Mouse (Mus musculus) midbrain, embryonic 13.5 days (tissue): ENCODE measurements around the gene Mybph. TPM values are rescaled to one million over a fixed set of nuclear protein-coding genes. Genes with fewer than 3 reads are reported as not detected.

Source experiments
- ATAC-seq: fragments of 200-750 bp; cut with Nextera tagmentation; 2 replicates; pipeline ENCODE4 v1.8.0; 2017; ENCODE audit warnings: mild to moderate bottlenecking, moderate TSS enrichment, moderate library complexity
- H3K27ac ChIP-seq: fragments of 300-500 bp; sonication (generic); 2 replicates; pipeline ENCODE4 v1.5.1; 2015; ENCODE audit warnings: inconsistent platforms, mild to moderate bottlenecking, moderate library complexity
- H3K27me3 ChIP-seq: fragments of 300-500 bp; sonication (generic); 2 replicates; pipeline ENCODE4 v1.6.1; 2015; ENCODE audit warnings: mild to moderate bottlenecking, inconsistent platforms
- H3K36me3 ChIP-seq: fragments of 300-500 bp; sonication (generic); 2 replicates; pipeline ENCODE4 v1.6.1; 2015; ENCODE audit warnings: mild to moderate bottlenecking, inconsistent platforms
- H3K4me1 ChIP-seq: fragments of 300-500 bp; sonication (generic); replicated peaks from 2 replicates; pipeline ENCODE4 v1.6.1; 2015; ENCODE audit warnings: inconsistent platforms
- H3K4me2 ChIP-seq: fragments of 300-500 bp; sonication (generic); replicated peaks from 2 replicates; pipeline ENCODE4 v1.6.1; 2015; ENCODE audit warnings: moderate library complexity, mild to moderate bottlenecking, inconsistent platforms
- H3K4me3 ChIP-seq: fragments of 300-500 bp; sonication (generic); replicated peaks from 2 replicates; pipeline ENCODE4 v1.5.1; 2015; ENCODE audit warnings: mild to moderate bottlenecking, inconsistent platforms
- H3K9ac ChIP-seq: fragments of 300-500 bp; sonication (generic); replicated peaks from 2 replicates; pipeline ENCODE4 v1.6.1; 2015; ENCODE audit warnings: mild to moderate bottlenecking, inconsistent platforms
- H3K9me3 ChIP-seq: fragments of 300-500 bp; sonication (generic); 2 replicates; pipeline ENCODE4 v1.6.1; 2016; ENCODE audit warnings: mild to moderate bottlenecking, inconsistent platforms
- WGBS: fragments of 180-500 bp; shearing (Covaris S2); methylation state at CpG from one replicate; pipeline ENCODE4 v1.1.7; 2015; 5-methylcytosine and 5-hydroxymethylcytosine counted together
- polyA plus RNA-seq: library from polyadenylated mRNA; unstranded; fragments of >200 nt; fragmentation: Nextera tagmentation; extraction: Ambion mirVana; gene quantifications from 2 replicates; pipeline ENCODE4 v1.2.1, GENCODE M21; 2015

The Mybph gene
- polyA plus RNA-seq, 1 experiment from 2014 or later, result 0.09 TPM

- WGBS, result 65% methylated on average over 5 of the region's 5 CpGs
- no peak for ATAC-seq
- H3K4me1 ChIP-seq, result peaks cover 28% of the 10 kb centered on the region
- H3K9me3 ChIP-seq, result no peaks in the 10 kb centered on the region
- peaks cover 24% of the 10 kb centered on the region for H3K27me3 ChIP-seq
- H3K9ac ChIP-seq, result no peak overlapping the region
- no peak overlapping the region for H3K27ac ChIP-seq
- H3K36me3 ChIP-seq, result no peaks in the 10 kb centered on the region
- no peak overlapping the region for H3K4me2 ChIP-seq
- no peak overlapping the region for H3K4me3 ChIP-seq
Observed at GRCm38 (mm10) chr1:134229806-134230575, 36.7 kb downstream of the Mybph start.

- Histone ChIP-seq H3K4me3 (no peak overlapping the region), H3K27me3 (peaks cover 31% of the 10 kb centered on the region), H3K9ac (no peak overlapping the region), H3K4me1 (peaks cover 35% of the 10 kb centered on the region), H3K36me3 (no peaks in the 10 kb centered on the region), H3K4me2 (no peak overlapping the region), H3K27ac (no peak overlapping the region), H3K9me3 (no peaks in the 10 kb centered on the region)
- WGBS, result 90% methylated on average over 10 of the region's 10 CpGs
- ATAC-seq, result no peak
Observed at GRCm38 (mm10) chr1:134230638-134231228, 37.5 kb downstream of the Mybph start.

GRCm38 (mm10) chr1:134231270-134231669 lies 38.0 kb downstream of the Mybph start:
- Histone ChIP-seq H3K27me3 (peaks cover 37% of the 10 kb centered on the region), H3K27ac (no peak overlapping the region), H3K9me3 (no peaks in the 10 kb centered on the region), H3K36me3 (no peaks in the 10 kb centered on the region), H3K4me2 (no peak overlapping the region), H3K4me3 (no peak overlapping the region), H3K9ac (no peak overlapping the region), H3K4me1 (peaks cover 40% of the 10 kb centered on the region)
- 83% methylated on average over 3 of the region's 3 CpGs for WGBS
- no peak for ATAC-seq

GRCm38 (mm10) chr1:134231681-134232080 lies 38.4 kb downstream of the Mybph start:
- no peak for ATAC-seq
- Histone ChIP-seq H3K9ac (no peak overlapping the region), H3K27me3 (peaks cover 41% of the 10 kb centered on the region), H3K36me3 (no peaks in the 10 kb centered on the region), H3K27ac (no peak overlapping the region), H3K9me3 (no peaks in the 10 kb centered on the region), H3K4me2 (no peak overlapping the region), H3K4me3 (no peak overlapping the region), H3K4me1 (peaks cover 40% of the 10 kb centered on the region)
- WGBS, result 80% methylated on average over 3 of the region's 3 CpGs

- Histone ChIP-seq H3K4me3 (no peak overlapping the region), H3K27ac (no peak overlapping the region), H3K4me1 (peaks cover 40% of the 10 kb centered on the region), H3K36me3 (no peaks in the 10 kb centered on the region), H3K9me3 (no peaks in the 10 kb centered on the region), H3K9ac (no peak overlapping the region), H3K4me2 (no peak overlapping the region), H3K27me3 (peaks cover 47% of the 10 kb centered on the region)
- ATAC-seq, result no peak
- WGBS, result 76% methylated on average over 8 of the region's 8 CpGs
Observed at GRCm38 (mm10) chr1:134232326-134232725, 39.1 kb downstream of the Mybph start.

GRCm38 (mm10) chr1:134232778-134233531 lies 39.7 kb downstream of the Mybph start:
- peak; percentile 19; the same call in 1 of the 2 replicates for ATAC-seq
- Histone ChIP-seq H3K36me3 (no peaks in the 10 kb centered on the region), H3K27ac (no peak overlapping the region), H3K4me1 (peaks cover 40% of the 10 kb centered on the region), H3K4me2 (peak overlapping the region; percentile 77), H3K9ac (0 out of 2 replicates have a peak overlapping the region, but pooled peaks have one; percentile 32), H3K9me3 (no peaks in the 10 kb centered on the region), H3K27me3 (peaks cover 52% of the 10 kb centered on the region), H3K4me3 (no peak overlapping the region)
- 56% methylated on average over 12 of the region's 12 CpGs for WGBS

GRCm38 (mm10) chr1:134233681-134234454 lies 40.6 kb downstream of the Mybph start:
- ATAC-seq, result no peak

GRCm38 (mm10) chr1:134234455-134235390 lies 41.5 kb downstream of the Mybph start:
- Histone ChIP-seq H3K4me3 (peak overlapping the region; percentile 48), H3K9ac (peak overlapping the region; percentile 64), H3K4me1 (peaks cover 40% of the 10 kb centered on the region), H3K27ac (no peak overlapping the region), H3K4me2 (peak overlapping the region; percentile 77), H3K27me3 (peaks cover 56% of the 10 kb centered on the region), H3K36me3 (no peaks in the 10 kb centered on the region), H3K9me3 (no peaks in the 10 kb centered on the region)
- peak; percentile 68 for ATAC-seq
- WGBS, result 2% methylated on average over 31 of the region's 41 CpGs

More at GRCm38 (mm10) chr1:134233681-134234454, 40.6 kb downstream of the Mybph start:
- WGBS, result 50% methylated on average over 19 of the region's 19 CpGs
- no peak overlapping the region for H3K27ac ChIP-seq
- peaks cover 40% of the 10 kb centered on the region for H3K4me1 ChIP-seq
- H3K27me3 ChIP-seq, result peaks cover 54% of the 10 kb centered on the region
- peak overlapping the region; percentile 64; the same call in 1 of the 2 replicates for H3K9ac ChIP-seq
- peak overlapping the region; percentile 77 for H3K4me2 ChIP-seq
- H3K4me3 ChIP-seq, result peak overlapping the region; percentile 48
- no peaks in the 10 kb centered on the region for H3K9me3 ChIP-seq
- H3K36me3 ChIP-seq, result no peaks in the 10 kb centered on the region

GRCm38 (mm10) chr1:134235391-134235921 lies 42.2 kb downstream of the Mybph start, which contains the start of gene Adora1:
Adora1 (minus strand) TSS chr1:134235431.
- no peak for ATAC-seq
- WGBS, result under 1% methylated on average over 37 of the region's 37 CpGs

GRCm38 (mm10) chr1:134236142-134236541 lies 42.9 kb downstream of the Mybph start:
- WGBS, result 24% methylated on average over 3 of the region's 3 CpGs
- Histone ChIP-seq H3K9ac (no peak overlapping the region), H3K27ac (no peak overlapping the region), H3K27me3 (peaks cover 56% of the 10 kb centered on the region), H3K4me2 (peak overlapping the region; percentile 77; the same call in 1 of the 2 replicates), H3K36me3 (no peaks in the 10 kb centered on the region), H3K4me3 (no peak overlapping the region), H3K9me3 (no peaks in the 10 kb centered on the region), H3K4me1 (peaks cover 40% of the 10 kb centered on the region)
- ATAC-seq, result no peak

More at GRCm38 (mm10) chr1:134235391-134235921, 42.2 kb downstream of the Mybph start, which contains the start of gene Adora1:
- Histone ChIP-seq H3K9ac (peak within 1 kb of the TSS; percentile 64), H3K4me3 (peak within 1 kb of the TSS; percentile 48), H3K4me2 (peak within 1 kb of the TSS; percentile 77), H3K27ac (no peak within 1 kb of the TSS), H3K9me3 (no peaks in the 10 kb centered on the region), H3K4me1 (peaks cover 40% of the 10 kb centered on the region), H3K36me3 (no peaks in the 10 kb centered on the region), H3K27me3 (peaks cover 56% of the 10 kb centered on the region)
